25 mouse cellular contexts compared by ENCODE assay signal in genomic region chr7:109460698-109461097, GRCm38 (mm10). TPM values are rescaled to one million over a fixed set of nuclear protein-coding genes. Genes with fewer than 3 reads are reported as not detected.
DNase-seq lines count a peak whose midpoint lies in the region; ATAC-seq and TF ChIP-seq lines count a peak whose summit lies in the region.
"Had no signal": no experiment of that assay in that cellular context is flagged by ENCODE, and none has a peak within 500 bp of the region (broad histone marks: within the 10 kb centered on the region; RNA-seq: fewer than 3 reads in every experiment).

No protein-coding gene starts in this region.

- H3K27me3 ChIP-seq in heart, embryonic 11.5 days (ENCODE audit: control insufficient read depth, insufficient read depth, low read length): no peaks in the 10 kb centered on the region
- H3K27me3 ChIP-seq in C2C12 (ENCODE audit: control insufficient read depth, insufficient read depth, insufficient read length): no peaks in the 10 kb centered on the region
- no peaks in the 10 kb centered on the region for H3K27me3 ChIP-seq in myocyte (ENCODE audit: control insufficient read depth, insufficient read depth, insufficient read length)
- no peaks in the 10 kb centered on the region for H3K27me3 ChIP-seq in liver, embryonic 11.5 days (replicated peaks; ENCODE audit: control insufficient read depth, insufficient read depth, low read length)
- H3K27me3 ChIP-seq: embryonic facial prominence, embryonic 13.5 days; embryonic facial prominence, embryonic 15.5 days; forebrain, embryonic 13.5 days; forebrain, embryonic 15.5 days had no signal

- 0 out of 2 replicates have a peak, but pooled peaks have one; percentile 18 for ATAC-seq in heart, embryonic 11.5 days (replicated peaks; ENCODE audit: insufficient number of reproducible peaks, low FRiP score, low TSS enrichment)
- ATAC-seq in liver, embryonic 11.5 days (replicated peaks; ENCODE audit: low FRiP score): no peak
- ATAC-seq: forebrain, embryonic 13.5 days; forebrain, embryonic 15.5 days; forebrain, postnatal 0 days had no signal

- peak; percentile 23 to 34 for DNase-seq in cerebellum, postnatal 10 days
- DNase-seq in cerebellum, adult 18-20 months: no peak
- no peak for DNase-seq in heart, postnatal 4 days
- DNase-seq in liver, embryonic 11.5 days (ENCODE audit: low spot score): no peak
- no peak for DNase-seq in urinary bladder, adult 2 months (ENCODE audit: low spot score)
- DNase-seq: adrenal gland, adult 2 months; adrenal gland, postnatal 10 days; adrenal gland, postnatal 25 days; B cell, adult 2 months; cerebellum, adult 11 months; cerebellum, adult 2 months; cerebellum, adult 9-10 months; cerebellum, postnatal 36 days; embryo, embryonic 11 days; forebrain, postnatal 0 days had no signal

- H3ac ChIP-seq in C2C12 (ENCODE audit: control insufficient read depth, insufficient read length, low read depth) (no peak overlapping the region), myocyte (ENCODE audit: control insufficient read depth, insufficient read length) (no peak overlapping the region)

- 82% methylated on average over 8 of the region's 8 CpGs for WGBS in heart, embryonic 11.5 days (ENCODE audit: insufficient replicate concordance)
- 84% methylated on average over 8 of the region's 8 CpGs for WGBS in liver, embryonic 11.5 days

- no peaks in the 10 kb centered on the region for H3K9me3 ChIP-seq in heart, embryonic 11.5 days (replicated peaks; ENCODE audit: control insufficient read depth, low read length)
- no peaks in the 10 kb centered on the region for H3K9me3 ChIP-seq in liver, embryonic 11.5 days (ENCODE audit: control insufficient read depth, low read length)
- H3K9me3 ChIP-seq: embryonic facial prominence, embryonic 13.5 days; embryonic facial prominence, embryonic 15.5 days; forebrain, embryonic 13.5 days; forebrain, embryonic 15.5 days had no signal

- H3K9ac ChIP-seq in heart, embryonic 11.5 days (ENCODE audit: low read depth, low read length): no peak overlapping the region
- no peak overlapping the region for H3K9ac ChIP-seq in liver, embryonic 11.5 days (ENCODE audit: low read depth, low read length)
- H3K9ac ChIP-seq: embryonic facial prominence, embryonic 13.5 days; embryonic facial prominence, embryonic 15.5 days; forebrain, embryonic 13.5 days; forebrain, embryonic 15.5 days; forebrain, postnatal 0 days had no signal

- TF ChIP-seq CTCF in C2C12 (IDR thresholded peaks at IDR 0.05; ENCODE audit: control insufficient read depth, insufficient read depth, insufficient read length): no peak

- H3K79me3 ChIP-seq in C2C12 (ENCODE audit: low read depth): no peaks in the 10 kb centered on the region

- H3K4me3 ChIP-seq in heart, embryonic 11.5 days (ENCODE audit: low read depth, low read length): no peak overlapping the region
- H3K4me3 ChIP-seq in C2C12 (ENCODE audit: insufficient read depth, poor library complexity, severe bottlenecking) (no peak overlapping the region), myocyte (no peak overlapping the region)
- no peak overlapping the region for H3K4me3 ChIP-seq in liver, embryonic 11.5 days (ENCODE audit: low read depth, low read length)
- H3K4me3 ChIP-seq: embryonic facial prominence, embryonic 13.5 days; embryonic facial prominence, embryonic 15.5 days; erythroblast, embryonic 14.5 days; forebrain, embryonic 13.5 days; forebrain, embryonic 15.5 days had no signal

- no peaks in the 10 kb centered on the region for H3K36me3 ChIP-seq in heart, embryonic 11.5 days (ENCODE audit: control insufficient read depth, insufficient read depth, low read length)
- H3K36me3 ChIP-seq in C2C12 (ENCODE audit: control insufficient read depth, insufficient read depth): no peaks in the 10 kb centered on the region
- no peaks in the 10 kb centered on the region for H3K36me3 ChIP-seq in myocyte (ENCODE audit: control insufficient read depth, insufficient read depth)
- H3K36me3 ChIP-seq in liver, embryonic 11.5 days (ENCODE audit: control insufficient read depth, insufficient read depth, low read length): no peaks in the 10 kb centered on the region
- H3K36me3 ChIP-seq: embryonic facial prominence, embryonic 13.5 days; embryonic facial prominence, embryonic 15.5 days; forebrain, embryonic 15.5 days had no signal

- no peak for TF ChIP-seq POLR2A in myocyte (IDR thresholded peaks at IDR 0.05; ENCODE audit: insufficient read length, low read depth)

- H3K4me1 ChIP-seq in heart, embryonic 11.5 days (ENCODE audit: control insufficient read depth, insufficient read depth, low read length): peaks cover 4% of the 10 kb centered on the region; the same call in 1 of the 2 replicates
- H3K4me1 ChIP-seq in liver, embryonic 11.5 days (replicated peaks; ENCODE audit: control insufficient read depth, insufficient read depth, low read length): no peaks in the 10 kb centered on the region
- H3K4me1 ChIP-seq: embryonic facial prominence, embryonic 13.5 days; embryonic facial prominence, embryonic 15.5 days; forebrain, embryonic 13.5 days; forebrain, embryonic 15.5 days had no signal

- H3K79me2 ChIP-seq in C2C12 (ENCODE audit: control insufficient read depth, insufficient read depth) (no peaks in the 10 kb centered on the region), myocyte (ENCODE audit: control insufficient read depth, insufficient read depth) (no peaks in the 10 kb centered on the region)

- no peak overlapping the region for H3K4me2 ChIP-seq in heart, embryonic 11.5 days
- H3K4me2 ChIP-seq in myocyte (ENCODE audit: low read depth): no peak overlapping the region
- H3K4me2 ChIP-seq in liver, embryonic 11.5 days: no peak overlapping the region
- H3K4me2 ChIP-seq: embryonic facial prominence, embryonic 13.5 days; embryonic facial prominence, embryonic 15.5 days; forebrain, embryonic 13.5 days; forebrain, embryonic 15.5 days had no signal

- no peak overlapping the region for H3K27ac ChIP-seq in heart, embryonic 11.5 days (ENCODE audit: low read depth, low read length)
- no peak overlapping the region for H3K27ac ChIP-seq in liver, embryonic 11.5 days (ENCODE audit: low read depth, low read length)
- H3K27ac ChIP-seq: embryonic facial prominence, embryonic 13.5 days; embryonic facial prominence, embryonic 15.5 days; forebrain, embryonic 13.5 days; forebrain, embryonic 15.5 days had no signal

TF ChIP-seq in C2C12, 6 proteins besides CTCF, POLR2A, EP300 and RAD21:
- TF ChIP-seq MYOG (IDR thresholded peaks at IDR 0.05; ENCODE audit: control insufficient read depth, extremely low read depth, insufficient read length) (no peak), MYOD1 (IDR thresholded peaks at IDR 0.05; ENCODE audit: control insufficient read depth, insufficient read length, low read depth) (peak; percentile 26)

TF ChIP-seq in myocyte, 11 proteins besides CTCF, POLR2A, EP300 and RAD21:
- TF ChIP-seq E2F4 (IDR thresholded peaks at IDR 0.05; ENCODE audit: insufficient read depth) (no peak), REST (IDR thresholded peaks at IDR 0.05; ENCODE audit: insufficient read depth, insufficient read length) (no peak), MYOG (IDR thresholded peaks at IDR 0.05; ENCODE audit: control insufficient read depth in 1 of 3, insufficient read depth in 1 of 3, insufficient read length in 2 of 3, low read depth in 2 of 3) (peak in 2 of 3 experiments; percentile 36 to 59), MAX (IDR thresholded peaks at IDR 0.05; ENCODE audit: low read depth) (no peak), MYOD1 (IDR thresholded peaks at IDR 0.05; ENCODE audit: control insufficient read depth in 1 of 3, insufficient read length in 2 of 3, low read depth in 2 of 3) (peak in 2 of 3 experiments; percentile 60 to 87), CEBPB (IDR thresholded peaks at IDR 0.05; ENCODE audit: insufficient read depth, poor library complexity, severe bottlenecking) (no peak), USF1 (IDR thresholded peaks at IDR 0.05; ENCODE audit: low read depth) (no peak), SRF (IDR thresholded peaks at IDR 0.05; ENCODE audit: control insufficient read depth, insufficient read length, low read depth) (no peak)

RNA-seq across cellular contexts. Expression of gene Stk33, which starts 21.8 kb away (rescaled TPM):
- 0.19 and 0.21 TPM in 2 replicates for polyA plus RNA-seq in heart, embryonic 11.5 days (2014; fragmentation: Nextera tagmentation; extraction: Ambion mirVana)
- total RNA-seq in heart, postnatal 4 days (2021): not detected
- polyA plus RNA-seq in C2C12 (2012; fragmentation: generic; extraction: Trizol) (0.02 TPM), myocyte (2012; fragmentation: generic; extraction: Trizol) (0.04 TPM)
- not detected in 2 replicates for polyA plus RNA-seq in liver, embryonic 11.5 days (2014; fragmentation: Nextera tagmentation; extraction: Ambion mirVana)
- 0.41 and 0.49 TPM in 2 replicates for polyA plus RNA-seq in urinary bladder, adult 2 months (2012; rRNA removed)
- total RNA-seq: common myeloid progenitor, adult 5-6 weeks; MEL had no signal
- polyA plus RNA-seq: erythroblast, embryonic 14.5 days had no signal

RNA-seq across cellular contexts. Expression of gene Trim66, which starts 47.2 kb away (rescaled TPM):
- 0.03 and 0.04 TPM in 2 replicates for polyA plus RNA-seq in heart, embryonic 11.5 days (2014; fragmentation: Nextera tagmentation; extraction: Ambion mirVana)
- under 1 TPM; 0.05 to 0.11 TPM for total RNA-seq in heart, postnatal 4 days (2021)
- polyA plus RNA-seq in C2C12 (2012; fragmentation: generic; extraction: Trizol) (0.57 TPM), myocyte (2012; fragmentation: generic; extraction: Trizol) (0.55 TPM)
- polyA plus RNA-seq in liver, embryonic 11.5 days (2014; fragmentation: Nextera tagmentation; extraction: Ambion mirVana): 0.01 and 0.11 TPM in 2 replicates
- polyA plus RNA-seq in urinary bladder, adult 2 months (2012; rRNA removed): 0.13 and 0.15 TPM in 2 replicates
- total RNA-seq: MEL had no signal
- polyA plus RNA-seq: erythroblast, embryonic 14.5 days had no signal

RNA-seq across cellular contexts. Expression of gene Rpl27a, which starts 58.2 kb away (rescaled TPM):
- polyA plus RNA-seq in heart, embryonic 11.5 days (2014; fragmentation: Nextera tagmentation; extraction: Ambion mirVana): 88.2 and 106 TPM in 2 replicates
- 100 to 1,000 TPM; 152 to 160 TPM for total RNA-seq in heart, postnatal 4 days (2021)
- polyA plus RNA-seq in C2C12 (2012; fragmentation: generic; extraction: Trizol) (1,692 TPM), myocyte (2012; fragmentation: generic; extraction: Trizol) (1,271 TPM)
- 184 and 208 TPM in 2 replicates for polyA plus RNA-seq in liver, embryonic 11.5 days (2014; fragmentation: Nextera tagmentation; extraction: Ambion mirVana)
- 735 and 823 TPM in 2 replicates for polyA plus RNA-seq in urinary bladder, adult 2 months (2012; rRNA removed)

Comparison
In these comparisons a context has a peak if more than half of its experiments do, and no peak if none do; other contexts are left out.
1. DNase-seq: peak in cerebellum, postnatal 10 days (2 of 2); none in cerebellum, adult 18-20 months (0 of 2), heart, postnatal 4 days (single experiment), liver, embryonic 11.5 days (single experiment) and urinary bladder, adult 2 months (single experiment).